Mouse (Mus musculus) gastrocnemius, postnatal 14 days (tissue): Measurements from ENCODE around the gene Kcnq2. TPM values are rescaled to one million over a fixed set of nuclear protein-coding genes. Genes with fewer than 3 reads are reported as not detected.
A peak's percentile ranks its signal among the peaks of the same experiment; 100 is the strongest.

Source experiments
- DNase-seq: peaks from one replicate; pipeline ENCODE4 v3.0.0; 2021; ENCODE audit warnings: mixed read lengths
- intact Hi-C: fragments of 180-260 bp; cut with DNase I; formaldehyde crosslinking; loops from one replicate; pipeline ENCODE4 v1.15.1; 2025; ENCODE audit warnings: low total_unique reads
- total RNA-seq, 2 experiments: library from RNA; stranded (reverse); gene quantifications; 2 replicates each; pipeline ENCODE4 v1.2.3; 2021

Gene Kcnq2
- total RNA-seq, 2 experiments from 2014 or later = 0.07 to 0.16 TPM

- DNase-seq = no peak
- intact Hi-C loops = no loop called here
Observed at GRCm38 (mm10) chr2:181115367-181115766, 19.7 kb downstream of the Kcnq2 start.

GRCm38 (mm10) chr2:181113762-181114361 lies 21.2 kb downstream of the Kcnq2 start:
- DNase-seq = no peak
- intact Hi-C loops = no loop called here

- intact Hi-C loops = no loop called here
- no peak for DNase-seq
Observed at GRCm38 (mm10) chr2:181111665-181112064, 23.4 kb downstream of the Kcnq2 start.

GRCm38 (mm10) chr2:181104111-181104510 lies 31.0 kb downstream of the Kcnq2 start:
- DNase-seq = no peak
- intact Hi-C loops = no loop called here

- intact Hi-C loops = no loop called here
- DNase-seq = no peak
Observed at GRCm38 (mm10) chr2:181102161-181102560, 32.9 kb downstream of the Kcnq2 start.

GRCm38 (mm10) chr2:181101626-181102025 lies 33.5 kb downstream of the Kcnq2 start:
- no peak for DNase-seq

GRCm38 (mm10) chr2:181100087-181100486 lies 35.0 kb downstream of the Kcnq2 start:
- no peak for DNase-seq
- intact Hi-C loops = no loop called here

More at GRCm38 (mm10) chr2:181101626-181102025, 33.5 kb downstream of the Kcnq2 start:
- intact Hi-C loops = no loop called here

GRCm38 (mm10) chr2:181090123-181090522 lies 45.0 kb downstream of the Kcnq2 start:
- intact Hi-C loops = no loop called here
- DNase-seq = no peak

- DNase-seq = no peak
- intact Hi-C loops = no loop called here
Observed at GRCm38 (mm10) chr2:181084997-181085396, 50.1 kb downstream of the Kcnq2 start.

GRCm38 (mm10) chr2:181083945-181084344 lies 51.2 kb downstream of the Kcnq2 start:
- intact Hi-C loops = no loop called here
- DNase-seq = no peak

GRCm38 (mm10) chr2:181080886-181081285 lies 54.2 kb downstream of the Kcnq2 start:
- intact Hi-C loops = no loop called here
- DNase-seq = peak; percentile 43

- no peak for DNase-seq
- intact Hi-C loops = no loop called here
Observed at GRCm38 (mm10) chr2:181079518-181079917, 55.6 kb downstream of the Kcnq2 start.

GRCm38 (mm10) chr2:181078908-181079307 lies 56.2 kb downstream of the Kcnq2 start:
- DNase-seq = no peak
- intact Hi-C loops = no loop called here

GRCm38 (mm10) chr2:181075501-181075900 lies 59.6 kb downstream of the Kcnq2 start:
- intact Hi-C loops = no loop called here

GRCm38 (mm10) chr2:181072403-181072714 lies 62.7 kb downstream of the Kcnq2 start:
- no peak for DNase-seq
- intact Hi-C loops = no loop called here

More at GRCm38 (mm10) chr2:181075501-181075900, 59.6 kb downstream of the Kcnq2 start:
- DNase-seq = no peak

GRCm38 (mm10) chr2:181071706-181072402 lies 63.2 kb downstream of the Kcnq2 start:
- intact Hi-C loops = no loop called here
- DNase-seq = peak; percentile 62

- no peak for DNase-seq
- intact Hi-C loops = no loop called here
Observed at GRCm38 (mm10) chr2:181070136-181070535, 65.0 kb downstream of the Kcnq2 start.

GRCm38 (mm10) chr2:181068499-181068898 lies 66.6 kb downstream of the Kcnq2 start:
- no peak for DNase-seq
- intact Hi-C loops = no loop called here

GRCm38 (mm10) chr2:181065827-181066226 lies 69.3 kb downstream of the Kcnq2 start:
- intact Hi-C loops = no loop called here
- no peak for DNase-seq

- DNase-seq = peak; percentile 70
- intact Hi-C loops = no loop called here
Observed at GRCm38 (mm10) chr2:181060127-181060526, 75.0 kb downstream of the Kcnq2 start.

GRCm38 (mm10) chr2:181058193-181058592 lies 76.9 kb downstream of the Kcnq2 start:
- intact Hi-C loops = loop anchor here (2.0 to 5.0 kb wide), 2 partner anchors 25 to 61 kb away; no protein-coding TSS in a partner anchor
- DNase-seq = no peak
